Comparison of ENCODE assay signal across 10 mouse cellular contexts in genomic region chr2:28536766-28537633, GRCm38 (mm10). TPM values are rescaled to one million over a fixed set of nuclear protein-coding genes. Genes with fewer than 3 reads are reported as not detected.
DNase-seq lines count a peak whose midpoint lies in the region; ATAC-seq lines count a peak whose summit lies in the region.
"Had no signal": no experiment of that assay in that cellular context is flagged by ENCODE, and none has a peak within 500 bp of the region (broad histone marks: within the 10 kb centered on the region; RNA-seq: fewer than 3 reads in every experiment).

No protein-coding gene starts in this region.

- peak overlapping the region; percentile 12; the same call in 1 of the 2 replicates for H3K27ac ChIP-seq in kidney, embryonic 16.5 days (ENCODE audit: low read length)
- H3K27ac ChIP-seq in embryonic facial prominence, embryonic 10.5 days (replicated peaks) = peak overlapping the region; percentile 89; the same call in 1 of the 2 replicates
- H3K27ac ChIP-seq in hindbrain, embryonic 13.5 days = peak overlapping the region; percentile 93
- H3K27ac ChIP-seq in midbrain, embryonic 13.5 days = peak overlapping the region; percentile 82

- H3K4me1 ChIP-seq in kidney, embryonic 16.5 days (ENCODE audit: insufficient read depth, low read length) = peaks cover 50% of the 10 kb centered on the region
- peaks cover 88% of the 10 kb centered on the region for H3K4me1 ChIP-seq in embryonic facial prominence, embryonic 10.5 days
- H3K4me1 ChIP-seq in hindbrain, embryonic 13.5 days (replicated peaks) = peaks cover 95% of the 10 kb centered on the region
- peaks cover 89% of the 10 kb centered on the region for H3K4me1 ChIP-seq in midbrain, embryonic 13.5 days (replicated peaks)

- peaks cover 4% of the 10 kb centered on the region; the same call in 1 of the 2 replicates for H3K36me3 ChIP-seq in kidney, embryonic 16.5 days (ENCODE audit: insufficient read depth, low read length)
- H3K36me3 ChIP-seq in embryonic facial prominence, embryonic 10.5 days (replicated peaks) = peaks cover 30% of the 10 kb centered on the region
- H3K36me3 ChIP-seq in hindbrain, embryonic 13.5 days = peaks cover 19% of the 10 kb centered on the region
- H3K36me3 ChIP-seq in midbrain, embryonic 13.5 days = peaks cover 9% of the 10 kb centered on the region

- 77% methylated on average over 11 of the region's 11 CpGs for WGBS in kidney, embryonic 16.5 days
- WGBS in embryonic facial prominence, embryonic 10.5 days = 80% methylated on average over 11 of the region's 11 CpGs
- 69% methylated on average over 11 of the region's 11 CpGs for WGBS in hindbrain, embryonic 13.5 days
- WGBS in midbrain, embryonic 13.5 days = 70% methylated on average over 11 of the region's 11 CpGs

- H3K4me3 ChIP-seq in kidney, embryonic 16.5 days (ENCODE audit: low read length) = no peak overlapping the region
- H3K4me3 ChIP-seq in embryonic facial prominence, embryonic 10.5 days = no peak overlapping the region
- H3K4me3 ChIP-seq in hindbrain, embryonic 13.5 days = no peak overlapping the region
- no peak overlapping the region for H3K4me3 ChIP-seq in midbrain, embryonic 13.5 days (replicated peaks)

- no peak overlapping the region for H3K4me2 ChIP-seq in kidney, embryonic 16.5 days (replicated peaks; ENCODE audit: low read depth, low read length)
- peak overlapping the region; percentile 4; the same call in 1 of the 2 replicates for H3K4me2 ChIP-seq in hindbrain, embryonic 13.5 days
- 0 out of 2 replicates have a peak overlapping the region, but pooled peaks have one; percentile 9 for H3K4me2 ChIP-seq in midbrain, embryonic 13.5 days (replicated peaks)

- H3K9me3 ChIP-seq in kidney, embryonic 16.5 days (ENCODE audit: low read length) = no peaks in the 10 kb centered on the region
- H3K9me3 ChIP-seq in embryonic facial prominence, embryonic 10.5 days = no peaks in the 10 kb centered on the region
- no peaks in the 10 kb centered on the region for H3K9me3 ChIP-seq in hindbrain, embryonic 13.5 days
- H3K9me3 ChIP-seq in midbrain, embryonic 13.5 days = no peaks in the 10 kb centered on the region

- no peaks in the 10 kb centered on the region for H3K27me3 ChIP-seq in kidney, embryonic 16.5 days (ENCODE audit: insufficient read depth, low read length)
- no peaks in the 10 kb centered on the region for H3K27me3 ChIP-seq in embryonic facial prominence, embryonic 10.5 days (replicated peaks; ENCODE audit: low read depth, poor library complexity, severe bottlenecking)
- no peaks in the 10 kb centered on the region for H3K27me3 ChIP-seq in hindbrain, embryonic 13.5 days
- H3K27me3 ChIP-seq in midbrain, embryonic 13.5 days = no peaks in the 10 kb centered on the region

- no peak for ATAC-seq in kidney, embryonic 16.5 days (ENCODE audit: low FRiP score, low TSS enrichment)
- no peak for ATAC-seq in hindbrain, embryonic 13.5 days (ENCODE audit: low FRiP score)
- ATAC-seq in midbrain, embryonic 13.5 days = no peak

- no peak for DNase-seq in kidney, postnatal 14 days
- no peak for DNase-seq in embryonic facial prominence, embryonic 10.5 days (ENCODE audit: low spot score)
- no peak for DNase-seq in adrenal gland, adult 2 months
- DNase-seq in thymus, postnatal 36 days = no peak
- DNase-seq in layer of hippocampus, adult 18-20 months (ENCODE audit: low spot score in 2 of 2) = no peak
- DNase-seq: gastrocnemius, postnatal 36 days had no signal

- H3K9ac ChIP-seq in kidney, embryonic 16.5 days (replicated peaks; ENCODE audit: low read length) = no peak overlapping the region
- peak overlapping the region; percentile 40; the same call in 1 of the 2 replicates for H3K9ac ChIP-seq in hindbrain, embryonic 13.5 days
- H3K9ac ChIP-seq in midbrain, embryonic 13.5 days (replicated peaks) = peak overlapping the region; percentile 50; the same call in 1 of the 2 replicates

RNA-seq across cellular contexts. Expression of gene Ralgds, which starts 24.1 kb away (rescaled TPM):
- 24.7 and 28.7 TPM in 2 replicates for polyA plus RNA-seq in kidney, embryonic 16.5 days (2015; fragmentation: Nextera tagmentation; extraction: Ambion mirVana)
- polyA plus RNA-seq in embryonic facial prominence, embryonic 10.5 days (2016; fragmentation: Nextera tagmentation; extraction: Ambion mirVana) = 36.7 and 44.2 TPM in 2 replicates
- 78.9 and 87.9 TPM in 2 replicates for polyA plus RNA-seq in hindbrain, embryonic 13.5 days (2015; fragmentation: Nextera tagmentation; extraction: Ambion mirVana)
- polyA plus RNA-seq in midbrain, embryonic 13.5 days (2015; fragmentation: Nextera tagmentation; extraction: Ambion mirVana) = 70.8 and 82.0 TPM in 2 replicates
- 10 to 100 TPM; 23.3 to 45.5 TPM for total RNA-seq in adrenal gland, adult 2 months (2021)
- 56.8 and 73.5 TPM in 2 replicates for polyA plus RNA-seq in adrenal gland, adult 2 months (2012; rRNA removed)
- 100 to 1,000 TPM; 127 to 132 TPM for total RNA-seq in layer of hippocampus, adult 18-20 months (2021)

RNA-seq across cellular contexts. Expression of gene Cel, which starts 26.2 kb away (rescaled TPM):
- polyA plus RNA-seq in kidney, embryonic 16.5 days (2015; fragmentation: Nextera tagmentation; extraction: Ambion mirVana) = not detected in 2 replicates
- polyA plus RNA-seq in embryonic facial prominence, embryonic 10.5 days (2016; fragmentation: Nextera tagmentation; extraction: Ambion mirVana) = not detected in 2 replicates
- 0.08 and 0.13 TPM in 2 replicates for polyA plus RNA-seq in hindbrain, embryonic 13.5 days (2015; fragmentation: Nextera tagmentation; extraction: Ambion mirVana)
- polyA plus RNA-seq in midbrain, embryonic 13.5 days (2015; fragmentation: Nextera tagmentation; extraction: Ambion mirVana) = 0.07 and 0.13 TPM in 2 replicates
- total RNA-seq in adrenal gland, adult 2 months (2021) = under 1 TPM in 1 of 2 experiments, not detected in 1; 0.14 TPM
- polyA plus RNA-seq in adrenal gland, adult 2 months (2012; rRNA removed) = 0.06 TPM in 1 of 2 replicates, not detected in the other
- total RNA-seq in layer of hippocampus, adult 18-20 months (2021) = not detected
- total RNA-seq: gastrocnemius, postnatal 36 days; neutrophil, adult 5-6 weeks had no signal

RNA-seq across cellular contexts. Expression of gene Gm10134, which starts 31.1 kb away (rescaled TPM):
- 8.3 and 9.8 TPM in 2 replicates for polyA plus RNA-seq in kidney, embryonic 16.5 days (2015; fragmentation: Nextera tagmentation; extraction: Ambion mirVana)
- polyA plus RNA-seq in embryonic facial prominence, embryonic 10.5 days (2016; fragmentation: Nextera tagmentation; extraction: Ambion mirVana) = not detected in 2 replicates
- 2.1 and 3.6 TPM in 2 replicates for polyA plus RNA-seq in hindbrain, embryonic 13.5 days (2015; fragmentation: Nextera tagmentation; extraction: Ambion mirVana)
- 1.0 and 1.5 TPM in 2 replicates for polyA plus RNA-seq in midbrain, embryonic 13.5 days (2015; fragmentation: Nextera tagmentation; extraction: Ambion mirVana)
- total RNA-seq in adrenal gland, adult 2 months (2021) = 1 to 10 TPM in 1 of 2 experiments, not detected in 1; 2.2 TPM
- 0.42 TPM in 1 of 2 replicates, not detected in the other for polyA plus RNA-seq in adrenal gland, adult 2 months (2012; rRNA removed)
- 1 to 10 TPM; 1.0 to 1.8 TPM for total RNA-seq in layer of hippocampus, adult 18-20 months (2021)
- total RNA-seq: gastrocnemius, postnatal 36 days; neutrophil, adult 5-6 weeks had no signal

RNA-seq across cellular contexts. Expression of gene Gbgt1, which starts 40.3 kb away (rescaled TPM):
- 5.5 and 6.3 TPM in 2 replicates for polyA plus RNA-seq in kidney, embryonic 16.5 days (2015; fragmentation: Nextera tagmentation; extraction: Ambion mirVana)
- 0.22 TPM in 1 of 2 replicates, not detected in the other for polyA plus RNA-seq in embryonic facial prominence, embryonic 10.5 days (2016; fragmentation: Nextera tagmentation; extraction: Ambion mirVana)
- polyA plus RNA-seq in hindbrain, embryonic 13.5 days (2015; fragmentation: Nextera tagmentation; extraction: Ambion mirVana) = 0.52 and 1.0 TPM in 2 replicates
- 0.54 and 1.4 TPM in 2 replicates for polyA plus RNA-seq in midbrain, embryonic 13.5 days (2015; fragmentation: Nextera tagmentation; extraction: Ambion mirVana)
- total RNA-seq in adrenal gland, adult 2 months (2021) = 1 to 10 TPM; 3.7 to 4.6 TPM
- polyA plus RNA-seq in adrenal gland, adult 2 months (2012; rRNA removed) = 1.6 and 3.6 TPM in 2 replicates
- 1 to 10 TPM; 1.5 to 2.2 TPM for total RNA-seq in layer of hippocampus, adult 18-20 months (2021)
- total RNA-seq: neutrophil, adult 5-6 weeks had no signal

RNA-seq across cellular contexts. Expression of gene Gtf3c5, which starts 46.6 kb away (rescaled TPM):
- 48.5 and 49.7 TPM in 2 replicates for polyA plus RNA-seq in kidney, embryonic 16.5 days (2015; fragmentation: Nextera tagmentation; extraction: Ambion mirVana)
- 57.9 and 61.4 TPM in 2 replicates for polyA plus RNA-seq in embryonic facial prominence, embryonic 10.5 days (2016; fragmentation: Nextera tagmentation; extraction: Ambion mirVana)
- 40.8 and 46.8 TPM in 2 replicates for polyA plus RNA-seq in hindbrain, embryonic 13.5 days (2015; fragmentation: Nextera tagmentation; extraction: Ambion mirVana)
- polyA plus RNA-seq in midbrain, embryonic 13.5 days (2015; fragmentation: Nextera tagmentation; extraction: Ambion mirVana) = 51.0 and 51.6 TPM in 2 replicates
- total RNA-seq in adrenal gland, adult 2 months (2021) = 10 to 100 TPM; 15.4 to 21.6 TPM
- polyA plus RNA-seq in adrenal gland, adult 2 months (2012; rRNA removed) = 14.8 and 16.0 TPM in 2 replicates
- 10 to 100 TPM; 19.6 to 20.5 TPM for total RNA-seq in layer of hippocampus, adult 18-20 months (2021)

Comparison
In these comparisons a context has a peak if more than half of its experiments do, and no peak if none do; other contexts are left out.
1. H3K27ac ChIP-seq: peak in every context shown above with its lines; median percentile 93 in hindbrain, embryonic 13.5 days; 89 in embryonic facial prominence, embryonic 10.5 days; 82 in midbrain, embryonic 13.5 days; 12 in kidney, embryonic 16.5 days.